Mouse (Mus musculus): Measurements from ENCODE around the gene Ykt6. TPM values are rescaled to one million over a fixed set of nuclear protein-coding genes. Genes with fewer than 3 reads are reported as not detected.

Gene Ykt6
- 17.9 and 20.3 TPM in 2 replicates for polyA plus RNA-seq (2012; rRNA removed)

GRCm38 (mm10) chr11:5955546-5956276 lies at the start of gene Ykt6:
TSS of gene Ykt6 (plus strand) at chr11:5955693.

GRCm38 (mm10) chr11:5949586-5950352 lies 5.7 kb upstream of the Ykt6 start, which contains the start of gene Gck:
TSS of gene Gck (minus strand) at chr11:5950081.

Other genes with a start within 250 kb of the Ykt6 start
- 54.2 and 58.9 TPM in 2 replicates for gene Mrps24, start 240.0 kb upstream of the Ykt6 start, polyA plus RNA-seq (2012; rRNA removed)
- gene Urgcp, start 193.3 kb upstream of the Ykt6 start, polyA plus RNA-seq (2012; rRNA removed) = 3.1 and 3.6 TPM in 2 replicates
- gene Dbnl, start 167.2 kb upstream of the Ykt6 start, polyA plus RNA-seq (2012; rRNA removed) = 30.3 and 34.5 TPM in 2 replicates
- 0.22 and 1.6 TPM in 2 replicates for gene Pgam2, start 152.0 kb upstream of the Ykt6 start, polyA plus RNA-seq (2012; rRNA removed)
- gene Polm, start 117.7 kb upstream of the Ykt6 start, polyA plus RNA-seq (2012; rRNA removed) = 3.5 and 3.8 TPM in 2 replicates
- gene Aebp1, start 93.7 kb upstream of the Ykt6 start, polyA plus RNA-seq (2012; rRNA removed) = 3.0 and 3.2 TPM in 2 replicates
- gene Pold2, start 77.4 kb upstream of the Ykt6 start, polyA plus RNA-seq (2012; rRNA removed) = 50.3 and 52.3 TPM in 2 replicates
- 3.1 TPM in 2 replicates for gene Myl7, start 56.9 kb upstream of the Ykt6 start, polyA plus RNA-seq (2012; rRNA removed)
- 0.08 and 0.11 TPM in 2 replicates for gene Gck, start 5.6 kb upstream of the Ykt6 start, polyA plus RNA-seq (2012; rRNA removed)
- 0.37 and 0.43 TPM in 2 replicates for gene Camk2b, start 110.7 kb downstream of the Ykt6 start, polyA plus RNA-seq (2012; rRNA removed)
- gene A730071L15Rik, start 244.3 kb downstream of the Ykt6 start, polyA plus RNA-seq (2012; rRNA removed) = 0.06 TPM in 2 replicates
- gene Nudcd3, start 244.7 kb downstream of the Ykt6 start, polyA plus RNA-seq (2012; rRNA removed) = 10.2 and 11.7 TPM in 2 replicates